Mouse (Mus musculus) natural killer cell, adult 2 months (primary cell): Measurements from ENCODE around the gene Olfr1321.

ENCODE experiments used
- DNase-seq, 2 experiments: peaks; one replicate each; pipeline ENCODE4 v3.0.0; 2022; ENCODE audit warnings: low spot score in 2 of 2

The Olfr1321 gene

GRCm38 (mm10) chrX:49734959-49735358, at the start of gene Olfr1321:
Gene Olfr1321 (minus strand): TSS chrX:49735059.
- no peak for DNase-seq

- DNase-seq, result no peak
Measured at GRCm38 (mm10) chrX:49770828-49771227, 36.0 kb upstream of the Olfr1321 start.

DNA sequence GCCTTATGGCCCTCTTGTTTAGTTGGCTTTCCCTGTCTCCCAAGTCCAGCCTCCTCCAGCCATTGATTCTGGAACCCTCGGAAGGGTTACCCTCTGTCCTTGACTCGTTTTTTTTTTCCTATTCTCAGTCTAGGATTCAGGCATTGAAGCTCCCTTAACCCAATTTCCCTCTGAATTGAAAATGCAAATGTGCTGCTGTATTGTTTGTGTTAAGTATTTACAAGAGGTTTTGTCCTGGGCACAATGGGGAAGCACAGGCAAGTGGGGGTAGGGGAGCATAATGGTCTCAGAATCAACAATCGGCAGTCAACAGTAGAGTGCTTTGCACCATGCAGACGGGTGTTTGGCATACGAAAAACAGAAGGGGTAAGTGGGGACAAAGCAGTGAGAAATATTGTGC, 10.3 kb upstream of the Olfr1321 start:
- DNase-seq, result no peak
